Mouse (Mus musculus) liver, adult 2 months (tissue): Measurements from ENCODE around the gene Gnaq.

Experiments
- CTCF ChIP-seq: fragments of 200-500 bp; IDR thresholded peaks from 2 replicates; pipeline ENCODE4 v1.5.1; 2011; ENCODE audit warnings: low read depth, low read length, control low read depth
- POLR2A ChIP-seq: fragments of 200-500 bp; IDR thresholded peaks from 2 replicates; pipeline ENCODE4 v1.6.1; 2011; ENCODE audit warnings: low read length, control low read depth; ENCODE audit not compliant: insufficient read depth; ENCODE audit errors: extremely low read depth

DNA sequence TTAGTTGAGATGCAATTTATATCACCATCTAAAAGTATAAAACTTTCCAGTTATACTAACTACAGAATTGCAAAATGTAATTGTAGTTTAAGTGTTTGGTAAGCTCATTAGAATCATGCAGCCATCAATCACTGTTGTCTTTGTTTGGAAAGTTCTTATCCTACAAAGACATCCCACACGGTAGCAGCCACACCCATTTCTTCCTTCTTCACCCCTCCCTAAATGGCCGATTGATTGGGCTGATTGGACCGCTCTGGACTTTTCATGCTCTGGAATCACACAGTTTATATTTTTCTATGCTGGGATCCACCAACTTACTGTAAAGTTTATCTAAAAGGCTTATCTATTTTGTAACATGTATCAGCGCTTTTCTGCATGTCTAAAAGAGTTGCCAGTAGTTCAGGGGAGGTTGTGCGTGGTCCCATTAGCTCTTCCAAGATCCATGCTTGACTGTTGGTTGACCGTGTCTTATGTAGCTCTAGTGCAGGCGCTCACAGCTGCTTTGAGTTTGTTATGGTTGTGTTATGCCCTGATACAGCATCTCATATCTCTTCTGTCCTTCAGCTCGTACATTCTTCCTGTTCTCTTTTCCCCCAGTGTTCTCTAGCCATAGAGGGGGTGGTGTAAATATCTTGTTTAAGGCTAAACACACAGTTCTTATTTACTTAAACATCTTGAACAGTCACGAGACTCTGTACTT is 56.6 kb downstream of the Gnaq start:
- TF ChIP-seq CTCF (no peak), POLR2A (no peak)
